Mouse (Mus musculus) ES-Bruce4 (cell line): Measurements from ENCODE around the gene Prss57. TPM values are rescaled to one million over a fixed set of nuclear protein-coding genes. Genes with fewer than 3 reads are reported as not detected.

Experiments used
- H3K27ac ChIP-seq: 2 replicates; pipeline ENCODE4 v1.5.1; 2012; ENCODE audit warnings: low read length, inconsistent platforms; ENCODE audit not compliant: insufficient read depth
- H3K27me3 ChIP-seq: 2 replicates; pipeline ENCODE4 v1.6.1; 2012; ENCODE audit warnings: mild to moderate bottlenecking, low read length, inconsistent platforms; ENCODE audit not compliant: control insufficient read depth, poor library complexity, insufficient read depth, severe bottlenecking
- H3K36me3 ChIP-seq: 2 replicates; pipeline ENCODE4 v1.6.1; 2012; ENCODE audit warnings: inconsistent platforms, mild to moderate bottlenecking, low read length, moderate library complexity; ENCODE audit not compliant: control insufficient read depth, poor library complexity, insufficient read depth, severe bottlenecking
- H3K4me1 ChIP-seq: one replicate; pipeline ENCODE4 v1.8.1; 2011; ENCODE audit warnings: low read length; ENCODE audit not compliant: control insufficient read depth, insufficient read depth
- H3K4me3 ChIP-seq: 2 replicates; pipeline ENCODE4 v1.5.1; 2011; ENCODE audit warnings: low read depth, mild to moderate bottlenecking, low read length
- H3K9ac ChIP-seq: 2 replicates; pipeline ENCODE4 v1.6.1; 2012; ENCODE audit warnings: low read depth, mild to moderate bottlenecking, inconsistent platforms; ENCODE audit not compliant: poor library complexity, severe bottlenecking
- H3K9me3 ChIP-seq: replicated peaks from 2 replicates; pipeline ENCODE4 v1.6.1; 2012; ENCODE audit warnings: mild to moderate bottlenecking, low read length, inconsistent platforms; ENCODE audit not compliant: control insufficient read depth, poor library complexity, insufficient read depth, severe bottlenecking
- CTCF ChIP-seq: IDR thresholded peaks from one replicate; pipeline ENCODE4 v1.8.1; 2011; ENCODE audit warnings: low read depth, low read length
- EP300 ChIP-seq: IDR thresholded peaks from 2 replicates; pipeline ENCODE4 v1.6.1; 2011; ENCODE audit warnings: low read depth, low read length; ENCODE audit not compliant: insufficient read depth
- POLR2A ChIP-seq: IDR thresholded peaks from one replicate; pipeline ENCODE4 v1.8.1; 2011; ENCODE audit warnings: low read length; ENCODE audit not compliant: insufficient read depth
- polyA plus RNA-seq: library from polyadenylated mRNA; stranded (reverse); fragments of >200 nt; gene quantifications from 2 replicates; pipeline ENCODE4 v1.2.4, GENCODE M21; 2011; ENCODE audit warnings: low read depth; ENCODE audit not compliant: missing spikeins, insufficient read depth, insufficient read length

The Prss57 gene
- polyA plus RNA-seq, 1 experiment, result not detected

DNA sequence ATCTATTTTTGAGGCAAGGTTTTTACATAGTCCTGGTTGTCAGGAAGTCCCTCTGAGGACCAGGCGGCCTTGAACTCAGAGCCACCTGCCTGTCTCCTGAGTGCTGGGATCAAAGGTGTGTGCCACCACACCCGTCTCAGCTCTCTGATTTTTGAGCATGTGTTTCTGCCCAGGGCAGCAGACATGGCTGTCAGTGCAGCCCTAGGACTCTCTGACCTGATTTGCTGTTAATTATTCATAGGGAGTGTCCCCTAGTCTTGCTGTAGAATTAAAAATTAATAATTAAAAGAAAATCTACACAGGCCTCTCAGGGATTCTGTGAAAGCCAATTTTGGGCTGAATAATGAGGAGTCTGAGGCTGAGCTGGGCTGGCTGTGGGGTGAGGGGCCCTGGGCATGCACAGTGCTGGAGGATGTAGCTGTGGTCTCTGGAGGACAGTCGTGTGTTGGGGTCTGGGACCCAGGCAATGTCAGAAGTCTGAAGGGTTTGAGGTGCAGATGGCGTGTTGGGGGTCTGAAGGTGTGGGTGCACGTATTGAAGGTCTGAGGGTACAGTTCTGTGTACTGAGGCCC is 23.6 kb upstream of the Prss57 start:
- no peaks in the 10 kb centered on the region for H3K36me3 ChIP-seq
- peaks cover 5% of the 10 kb centered on the region for H3K4me1 ChIP-seq
- TF ChIP-seq EP300 (no peak), POLR2A (no peak), CTCF (no peak)
- H3K4me3 ChIP-seq, result no peak overlapping the region
- H3K27ac ChIP-seq, result no peak overlapping the region
- no peaks in the 10 kb centered on the region for H3K27me3 ChIP-seq
- no peak overlapping the region for H3K9ac ChIP-seq
- H3K9me3 ChIP-seq, result no peaks in the 10 kb centered on the region

DNA sequence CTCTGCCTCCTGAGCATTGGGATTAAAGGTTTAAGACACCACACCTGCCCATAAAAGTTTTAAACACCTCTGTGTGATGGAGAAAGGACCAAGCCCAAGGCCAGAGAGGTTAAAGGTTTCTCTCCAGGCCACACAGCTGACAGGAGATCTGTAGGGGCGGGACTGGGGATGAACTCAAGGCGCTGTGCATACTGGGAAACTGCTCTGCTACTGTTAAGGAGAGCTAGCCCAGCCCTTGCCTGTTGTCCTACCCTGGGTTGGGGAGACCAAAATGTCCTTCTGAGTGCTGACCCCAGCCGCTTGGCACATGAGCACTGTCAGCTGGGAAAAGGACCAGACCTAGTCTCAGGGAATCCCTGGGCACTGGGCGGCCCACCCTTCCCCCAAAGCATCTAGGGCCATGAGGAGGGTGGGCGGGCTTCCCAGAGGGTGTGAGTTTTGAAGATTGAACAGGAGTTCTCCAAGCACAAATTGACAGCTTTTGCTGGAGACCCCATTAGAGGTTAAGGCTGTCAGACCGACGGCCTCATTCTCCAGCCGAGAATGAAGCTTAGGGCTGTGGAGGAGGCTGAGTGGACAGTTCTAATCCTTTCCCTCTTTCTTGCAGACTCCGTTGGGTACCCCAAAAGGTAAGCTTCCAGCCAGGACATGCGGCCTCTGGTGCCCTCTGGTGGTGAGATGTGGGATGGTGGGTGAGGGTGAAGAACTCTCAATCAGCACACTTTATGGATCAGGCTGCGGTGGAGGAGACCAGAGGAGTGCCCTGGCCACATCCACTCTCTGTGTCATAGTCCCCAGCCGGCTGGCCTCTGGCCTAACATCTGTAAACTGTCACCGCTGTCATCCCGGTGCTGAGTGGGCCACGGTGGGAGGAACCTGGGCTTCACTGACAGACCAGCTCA is 21.2 kb upstream of the Prss57 start:
- no peak overlapping the region for H3K27ac ChIP-seq
- no peaks in the 10 kb centered on the region for H3K36me3 ChIP-seq

DNA sequence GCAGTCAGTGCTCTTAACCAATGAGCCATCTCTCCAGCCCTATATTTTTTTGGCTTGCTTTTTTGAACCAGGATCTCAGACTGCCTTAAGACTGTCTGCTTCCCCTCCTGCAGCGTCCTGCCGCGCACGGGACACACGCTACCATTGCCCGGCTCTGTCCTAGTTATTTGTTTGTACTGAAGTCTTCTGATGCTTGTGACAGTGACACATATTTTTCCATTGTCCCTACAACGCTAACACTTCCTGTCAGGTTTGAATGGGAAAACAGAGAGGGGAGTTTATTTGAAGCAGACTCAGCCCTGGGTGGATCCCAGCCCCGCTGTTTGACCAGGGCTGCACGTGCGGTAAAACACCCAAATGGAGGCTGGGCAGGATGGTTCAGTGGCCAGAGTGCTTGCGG is 18.0 kb upstream of the Prss57 start:
- Histone ChIP-seq H3K9me3 (no peaks in the 10 kb centered on the region), H3K9ac (no peak overlapping the region), H3K27me3 (no peaks in the 10 kb centered on the region), H3K36me3 (no peaks in the 10 kb centered on the region), H3K4me3 (no peak overlapping the region), H3K27ac (no peak overlapping the region), H3K4me1 (no peaks in the 10 kb centered on the region)
- no peak for TF ChIP-seq POLR2A
- TF ChIP-seq EP300, result no peak
- no peak for TF ChIP-seq CTCF

More for the DNA sequence above, 21.2 kb upstream of the Prss57 start:
- TF ChIP-seq EP300, result peak; percentile 44; the same call in 1 of the 2 replicates
- no peak for TF ChIP-seq POLR2A
- TF ChIP-seq CTCF, result peak; percentile 97
- no peaks in the 10 kb centered on the region for H3K27me3 ChIP-seq
- no peaks in the 10 kb centered on the region for H3K4me1 ChIP-seq
- no peaks in the 10 kb centered on the region for H3K9me3 ChIP-seq
- H3K4me3 ChIP-seq, result no peak overlapping the region
- no peak overlapping the region for H3K9ac ChIP-seq

DNA sequence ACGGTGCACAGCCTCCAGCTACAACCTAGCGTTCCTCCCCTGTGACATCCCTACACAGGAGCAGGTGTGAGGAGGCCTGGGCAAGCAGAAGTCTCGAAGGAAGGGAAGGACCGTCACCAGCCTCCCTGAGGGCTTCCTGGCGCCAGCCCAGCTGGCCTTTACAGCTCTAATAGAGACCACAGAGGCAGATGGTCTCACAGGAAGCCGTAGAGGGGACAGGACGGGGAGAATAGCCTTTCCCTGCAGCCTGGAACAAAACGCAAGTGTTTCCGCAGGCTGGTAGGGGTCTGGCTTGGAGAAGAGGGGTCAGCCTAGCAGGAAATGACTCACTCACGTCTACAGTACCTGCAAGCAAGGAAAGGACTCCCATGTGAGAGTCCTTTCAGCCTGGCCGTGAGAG is 17.1 kb upstream of the Prss57 start:
- no peak overlapping the region for H3K9ac ChIP-seq
- H3K9me3 ChIP-seq, result no peaks in the 10 kb centered on the region
- H3K4me3 ChIP-seq, result no peak overlapping the region
- no peaks in the 10 kb centered on the region for H3K36me3 ChIP-seq
- peaks cover under 1% of the 10 kb centered on the region for H3K4me1 ChIP-seq
- TF ChIP-seq CTCF (no peak), EP300 (no peak), POLR2A (no peak)
- no peaks in the 10 kb centered on the region for H3K27me3 ChIP-seq
- no peak overlapping the region for H3K27ac ChIP-seq

DNA sequence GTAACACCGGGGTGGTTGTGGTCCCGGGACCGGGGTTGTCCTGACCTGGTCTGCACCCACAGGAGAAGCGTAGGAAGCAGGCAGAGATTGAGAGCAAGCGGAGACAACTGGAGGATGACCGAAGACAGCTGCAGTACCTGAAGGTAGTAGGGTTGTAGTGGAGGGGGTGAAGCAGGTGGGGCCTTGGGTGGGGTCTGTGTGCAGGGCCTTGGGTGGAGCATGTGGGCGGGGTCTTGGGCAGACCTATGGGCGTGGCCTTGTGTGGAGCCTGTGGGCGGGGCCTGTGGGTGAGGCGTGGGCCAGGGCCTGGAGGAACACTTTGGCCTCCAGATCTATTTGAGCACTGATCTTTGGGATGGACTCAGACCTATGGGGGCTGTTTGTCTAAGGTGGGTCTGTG is 16.2 kb upstream of the Prss57 start:
- H3K36me3 ChIP-seq, result no peaks in the 10 kb centered on the region
- H3K9me3 ChIP-seq, result no peaks in the 10 kb centered on the region
- H3K4me1 ChIP-seq, result peaks cover 4% of the 10 kb centered on the region
- no peak overlapping the region for H3K27ac ChIP-seq
- no peak for TF ChIP-seq EP300
- TF ChIP-seq CTCF, result no peak
- no peak for TF ChIP-seq POLR2A
- no peaks in the 10 kb centered on the region for H3K27me3 ChIP-seq
- no peak overlapping the region for H3K9ac ChIP-seq
- H3K4me3 ChIP-seq, result no peak overlapping the region

DNA sequence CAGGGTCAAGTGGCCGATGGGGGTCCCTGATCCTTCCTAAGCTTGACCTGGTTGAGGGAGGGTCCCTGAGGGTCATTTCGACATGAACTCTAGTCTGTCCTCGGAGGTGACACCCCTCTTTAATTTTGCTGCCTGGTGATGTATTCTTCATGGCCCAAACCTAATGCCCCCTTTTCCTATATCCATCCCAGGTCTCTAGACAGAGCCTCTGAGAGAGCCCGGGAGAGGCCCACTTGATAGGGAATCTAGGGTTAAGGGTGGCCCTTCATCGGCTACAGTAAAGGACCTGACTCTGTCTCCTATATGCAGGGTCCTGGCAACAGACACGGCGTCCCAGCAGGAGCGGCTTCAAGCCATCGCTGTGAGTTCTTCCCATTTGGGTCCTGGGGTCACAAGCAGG is 15.6 kb upstream of the Prss57 start:
- Histone ChIP-seq H3K4me3 (no peak overlapping the region), H3K9me3 (no peaks in the 10 kb centered on the region), H3K36me3 (no peaks in the 10 kb centered on the region), H3K4me1 (peaks cover 4% of the 10 kb centered on the region), H3K27me3 (no peaks in the 10 kb centered on the region), H3K27ac (no peak overlapping the region), H3K9ac (no peak overlapping the region)
- no peak for TF ChIP-seq CTCF
- TF ChIP-seq POLR2A, result no peak
